Mouse (Mus musculus): ENCODE results near the gene Ninj1. TPM values are rescaled to one million over a fixed set of nuclear protein-coding genes. Genes with fewer than 3 reads are reported as not detected.

Gene Ninj1
- polyA plus RNA-seq, 2 experiments: 61.5 to 67.4 TPM

- Histone ChIP-seq H3K9me3 (ENCODE audit: control insufficient read depth, low read length) (no peaks in the 10 kb centered on the region), H3K36me3 (ENCODE audit: control insufficient read depth, insufficient read depth, low read length) (no peaks in the 10 kb centered on the region), H3K27ac (replicated peaks; ENCODE audit: low read depth, low read length) (no peak overlapping the region), H3K4me3 (replicated peaks; ENCODE audit: low read length) (no peak overlapping the region), H3K4me1 (ENCODE audit: control insufficient read depth, insufficient read depth, low read length) (peaks cover 16% of the 10 kb centered on the region), H3K9ac (ENCODE audit: low read depth, low read length, severe bottlenecking) (no peak overlapping the region), H3K4me2 (replicated peaks; ENCODE audit: low read depth, low read length, severe bottlenecking) (no peak overlapping the region), H3K27me3 (ENCODE audit: control insufficient read depth, insufficient read depth, low read length) (peaks cover 42% of the 10 kb centered on the region)
- 72% methylated on average over 4 of the region's 4 CpGs for WGBS
- TF ChIP-seq POLR2A (IDR thresholded peaks at IDR 0.05; ENCODE audit: borderline replicate concordance, extremely low read depth, insufficient read depth, insufficient read length): no peak
- DNase-seq (ENCODE audit: low spot score) (no peak), ATAC-seq (ENCODE audit: low FRiP score, low read depth) (no peak)
Observed at GRCm38 (mm10) chr13:49148687-49149086, 38.6 kb upstream of the Ninj1 start.

GRCm38 (mm10) chr13:49154028-49154427 is 33.3 kb upstream of the Ninj1 start:
- H3K4me2 ChIP-seq (replicated peaks; ENCODE audit: low read depth, low read length, severe bottlenecking): no peak overlapping the region
- H3K9me3 ChIP-seq (ENCODE audit: control insufficient read depth, low read length): no peaks in the 10 kb centered on the region
- H3K27me3 ChIP-seq (ENCODE audit: control insufficient read depth, insufficient read depth, low read length): peaks cover 3% of the 10 kb centered on the region; the same call in 1 of the 2 replicates
- no peak overlapping the region for H3K27ac ChIP-seq (replicated peaks; ENCODE audit: low read depth, low read length)
- no peaks in the 10 kb centered on the region for H3K36me3 ChIP-seq (ENCODE audit: control insufficient read depth, insufficient read depth, low read length)
- no peak overlapping the region for H3K9ac ChIP-seq (ENCODE audit: low read depth, low read length, severe bottlenecking)
- no peak for TF ChIP-seq POLR2A (IDR thresholded peaks at IDR 0.05; ENCODE audit: borderline replicate concordance, extremely low read depth, insufficient read depth, insufficient read length)
- no peak for ATAC-seq (ENCODE audit: low FRiP score, low read depth)
- no peak for DNase-seq (ENCODE audit: low spot score)
- WGBS: 73% methylated on average over 10 of the region's 10 CpGs
- no peak overlapping the region for H3K4me3 ChIP-seq (replicated peaks; ENCODE audit: low read length)
- no peaks in the 10 kb centered on the region for H3K4me1 ChIP-seq (ENCODE audit: control insufficient read depth, insufficient read depth, low read length)

GRCm38 (mm10) chr13:49154621-49155020 is 32.7 kb upstream of the Ninj1 start:
- Histone ChIP-seq H3K4me1 (ENCODE audit: control insufficient read depth, insufficient read depth, low read length) (no peaks in the 10 kb centered on the region), H3K4me3 (replicated peaks; ENCODE audit: low read length) (no peak overlapping the region), H3K27me3 (ENCODE audit: control insufficient read depth, insufficient read depth, low read length) (peaks cover 2% of the 10 kb centered on the region; the same call in 1 of the 2 replicates), H3K9ac (ENCODE audit: low read depth, low read length, severe bottlenecking) (no peak overlapping the region), H3K27ac (replicated peaks; ENCODE audit: low read depth, low read length) (no peak overlapping the region), H3K9me3 (ENCODE audit: control insufficient read depth, low read length) (no peaks in the 10 kb centered on the region), H3K36me3 (ENCODE audit: control insufficient read depth, insufficient read depth, low read length) (no peaks in the 10 kb centered on the region), H3K4me2 (replicated peaks; ENCODE audit: low read depth, low read length, severe bottlenecking) (no peak overlapping the region)
- DNase-seq (ENCODE audit: low spot score) (no peak), ATAC-seq (ENCODE audit: low FRiP score, low read depth) (no peak; the same call in 1 of the 2 replicates)
- WGBS: 52% methylated on average over 7 of the region's 7 CpGs
- no peak for TF ChIP-seq POLR2A (IDR thresholded peaks at IDR 0.05; ENCODE audit: borderline replicate concordance, extremely low read depth, insufficient read depth, insufficient read length)

- 79% methylated on average over 4 of the region's 4 CpGs for WGBS
- no peaks in the 10 kb centered on the region for H3K27me3 ChIP-seq (ENCODE audit: control insufficient read depth, insufficient read depth, low read length)
Observed at GRCm38 (mm10) chr13:49156645-49157044, 30.6 kb upstream of the Ninj1 start.

GRCm38 (mm10) chr13:49158040-49158713 is 29.1 kb upstream of the Ninj1 start:
- ATAC-seq (ENCODE audit: low FRiP score, low read depth) (no peak), DNase-seq (ENCODE audit: low spot score) (no peak)
- H3K36me3 ChIP-seq (ENCODE audit: control insufficient read depth, insufficient read depth, low read length): no peaks in the 10 kb centered on the region
- H3K9me3 ChIP-seq (ENCODE audit: control insufficient read depth, low read length): no peaks in the 10 kb centered on the region
- H3K4me2 ChIP-seq (replicated peaks; ENCODE audit: low read depth, low read length, severe bottlenecking): no peak overlapping the region
- H3K9ac ChIP-seq (ENCODE audit: low read depth, low read length, severe bottlenecking): no peak overlapping the region
- 71% methylated on average over 10 of the region's 10 CpGs for WGBS
- no peaks in the 10 kb centered on the region for H3K4me1 ChIP-seq (ENCODE audit: control insufficient read depth, insufficient read depth, low read length)
- no peak for TF ChIP-seq POLR2A (IDR thresholded peaks at IDR 0.05; ENCODE audit: borderline replicate concordance, extremely low read depth, insufficient read depth, insufficient read length)
- H3K4me3 ChIP-seq (replicated peaks; ENCODE audit: low read length): no peak overlapping the region
- H3K27me3 ChIP-seq (ENCODE audit: control insufficient read depth, insufficient read depth, low read length): no peaks in the 10 kb centered on the region
- H3K27ac ChIP-seq (replicated peaks; ENCODE audit: low read depth, low read length): no peak overlapping the region

More at GRCm38 (mm10) chr13:49156645-49157044, 30.6 kb upstream of the Ninj1 start:
- TF ChIP-seq POLR2A (IDR thresholded peaks at IDR 0.05; ENCODE audit: borderline replicate concordance, extremely low read depth, insufficient read depth, insufficient read length): no peak
- Histone ChIP-seq H3K9me3 (ENCODE audit: control insufficient read depth, low read length) (no peaks in the 10 kb centered on the region), H3K27ac (replicated peaks; ENCODE audit: low read depth, low read length) (no peak overlapping the region), H3K4me3 (replicated peaks; ENCODE audit: low read length) (no peak overlapping the region), H3K4me1 (ENCODE audit: control insufficient read depth, insufficient read depth, low read length) (no peaks in the 10 kb centered on the region), H3K36me3 (ENCODE audit: control insufficient read depth, insufficient read depth, low read length) (no peaks in the 10 kb centered on the region), H3K4me2 (replicated peaks; ENCODE audit: low read depth, low read length, severe bottlenecking) (no peak overlapping the region), H3K9ac (ENCODE audit: low read depth, low read length, severe bottlenecking) (no peak overlapping the region)
- ATAC-seq (ENCODE audit: low FRiP score, low read depth) (no peak), DNase-seq (ENCODE audit: low spot score) (no peak)
